Mouse (Mus musculus) ES-E14 (cell line): ENCODE data around the gene Ripor2.

Experiments
- CHD2 ChIP-seq: IDR thresholded peaks from 2 replicates; pipeline ENCODE4 v1.6.1; 2014; ENCODE audit warnings: mild to moderate bottlenecking, low read depth, low read length, inconsistent platforms
- HCFC1 ChIP-seq: IDR thresholded peaks from 2 replicates; pipeline ENCODE4 v1.6.1; 2012; ENCODE audit warnings: low read length, inconsistent platforms, borderline replicate concordance; ENCODE audit not compliant: insufficient read depth
- MAFK ChIP-seq: IDR thresholded peaks from 2 replicates; pipeline ENCODE4 v1.6.1; 2014; ENCODE audit warnings: mild to moderate bottlenecking, low read depth, low read length, inconsistent platforms; ENCODE audit not compliant: insufficient read depth
- ZNF384 ChIP-seq: IDR thresholded peaks from 2 replicates; pipeline ENCODE4 v1.6.1; 2012; ENCODE audit warnings: low read depth, low read length, inconsistent platforms

- TF ChIP-seq MAFK (no peak), HCFC1 (no peak), ZNF384 (no peak), CHD2 (no peak)
These were observed 100.4 kb downstream of the Ripor2 start for GRCm38 (mm10) chr13:24682346-24682745.
